Mouse (Mus musculus) ES-CJ7 (cell line): ENCODE results near the gene Crim1.

Experiments used
- DNase-seq: peaks from one replicate; pipeline ENCODE4 v3.0.0; 2011; ENCODE audit warnings: low read depth, low spot score

Gene Crim1

DNA sequence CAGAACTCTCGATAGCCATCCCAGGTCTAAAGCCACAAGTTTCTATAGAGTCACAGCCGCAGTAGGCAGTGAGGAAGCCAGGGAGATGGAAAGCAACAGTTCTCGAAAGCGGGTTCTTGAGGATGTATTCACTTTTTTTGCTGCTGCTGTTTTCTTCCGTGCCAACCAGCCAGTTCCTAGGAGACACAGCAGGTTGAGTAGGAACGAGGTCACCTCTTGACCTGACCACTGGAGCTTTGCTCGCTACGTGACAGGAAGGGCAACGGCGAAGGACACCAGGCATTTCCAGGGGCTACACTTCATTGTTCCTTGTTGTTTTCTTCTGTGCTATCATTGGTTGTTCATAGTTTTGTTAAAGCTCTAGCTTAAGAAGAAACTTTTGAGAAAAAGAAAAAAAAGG is 174.7 kb downstream of the Crim1 start:
- no peak for DNase-seq

DNA sequence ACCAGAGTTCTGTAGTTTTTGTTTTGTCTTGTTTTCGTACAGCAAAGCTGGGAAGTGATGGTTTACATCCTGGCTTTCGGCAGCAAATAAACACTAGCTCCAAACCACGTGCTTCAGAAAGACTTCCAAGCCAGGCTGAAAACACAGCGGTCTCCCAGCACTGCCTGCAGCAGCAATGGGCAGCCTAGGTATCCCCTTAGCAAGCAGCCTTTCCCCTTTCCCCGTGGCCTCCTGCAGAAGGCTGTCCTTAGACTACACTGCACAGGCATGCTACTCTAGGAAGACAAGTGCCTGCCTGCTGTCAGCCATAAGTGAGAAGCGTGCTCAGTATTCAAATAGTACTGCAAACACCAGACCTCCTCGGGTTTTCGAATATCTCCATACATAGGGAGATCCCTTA is 176.5 kb downstream of the Crim1 start:
- DNase-seq, result no peak

DNA sequence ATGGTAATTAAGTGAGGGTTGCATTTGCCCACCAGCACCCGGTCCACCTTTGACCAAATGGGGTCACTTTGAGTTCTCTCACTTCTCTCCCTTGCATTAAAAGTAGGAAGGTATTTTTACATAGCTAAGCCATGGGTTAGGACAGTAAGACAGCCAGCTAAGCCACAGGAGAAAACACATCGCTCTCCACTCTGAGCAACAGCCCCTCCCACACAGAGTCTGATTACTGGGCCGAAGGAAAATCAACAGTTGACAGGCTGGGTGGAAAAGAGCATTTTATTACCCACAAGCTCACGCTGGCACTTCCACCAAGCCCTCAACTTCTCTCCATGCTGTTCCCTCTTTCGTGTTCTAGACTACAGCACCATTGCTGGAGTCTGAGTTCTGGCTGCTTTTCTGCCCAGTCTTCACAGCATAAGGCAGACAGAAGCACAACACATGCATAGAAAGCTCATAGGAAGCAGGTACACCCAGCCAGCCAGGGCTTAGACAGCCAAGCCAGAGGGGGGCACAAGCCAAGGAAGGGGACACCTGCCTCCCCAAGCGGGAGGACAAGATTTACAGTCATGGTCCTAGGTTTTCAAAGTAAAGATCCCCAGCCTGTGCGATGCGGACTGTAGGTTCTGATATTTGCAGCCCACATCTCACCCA is 179.2 kb downstream of the Crim1 start:
- DNase-seq, result no peak

DNA sequence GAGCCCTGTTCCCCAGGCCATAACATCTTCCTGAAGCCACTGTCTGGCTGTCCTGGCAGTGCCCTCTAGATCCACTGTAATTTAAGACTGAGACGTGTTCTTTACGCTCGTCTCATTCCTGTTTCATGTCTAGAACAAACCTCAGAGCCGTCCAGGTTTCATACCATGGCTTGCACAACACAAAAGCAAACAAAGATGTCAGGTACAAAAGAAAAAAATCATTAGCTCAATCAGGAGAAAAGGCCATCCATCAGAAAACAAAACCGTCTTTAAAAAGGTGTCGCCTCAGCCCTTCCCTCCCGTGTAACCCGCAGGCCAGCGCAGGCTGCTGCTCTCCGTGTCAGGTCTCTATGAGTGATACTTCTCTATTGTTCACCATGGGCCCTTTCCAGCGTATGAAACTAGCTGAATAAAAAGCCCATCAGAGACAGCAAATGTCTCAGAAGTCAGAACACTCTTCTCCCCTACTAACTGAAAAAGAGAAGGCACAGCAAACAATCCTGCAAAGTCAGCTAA is 179.7 kb downstream of the Crim1 start:
- no peak for DNase-seq

DNA sequence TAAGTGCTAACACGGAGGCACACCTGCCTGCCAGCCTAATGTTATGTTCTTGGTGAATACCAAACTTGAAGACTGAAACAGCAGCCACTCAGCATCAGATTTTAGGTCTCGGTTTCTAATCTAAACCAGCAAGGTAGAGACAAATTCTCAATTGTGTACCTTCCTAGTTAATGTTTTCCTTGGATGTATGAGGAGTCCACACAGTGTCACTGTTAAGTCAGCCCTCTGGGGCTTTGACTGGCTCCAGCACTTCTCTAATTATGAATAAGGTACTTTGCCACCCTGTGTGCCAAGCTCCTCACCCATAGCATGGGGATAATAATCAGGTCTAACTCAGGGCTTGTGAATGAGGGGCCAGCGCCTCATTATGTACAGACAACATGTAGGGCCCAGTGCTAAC is 182.3 kb downstream of the Crim1 start:
- no peak for DNase-seq

DNA sequence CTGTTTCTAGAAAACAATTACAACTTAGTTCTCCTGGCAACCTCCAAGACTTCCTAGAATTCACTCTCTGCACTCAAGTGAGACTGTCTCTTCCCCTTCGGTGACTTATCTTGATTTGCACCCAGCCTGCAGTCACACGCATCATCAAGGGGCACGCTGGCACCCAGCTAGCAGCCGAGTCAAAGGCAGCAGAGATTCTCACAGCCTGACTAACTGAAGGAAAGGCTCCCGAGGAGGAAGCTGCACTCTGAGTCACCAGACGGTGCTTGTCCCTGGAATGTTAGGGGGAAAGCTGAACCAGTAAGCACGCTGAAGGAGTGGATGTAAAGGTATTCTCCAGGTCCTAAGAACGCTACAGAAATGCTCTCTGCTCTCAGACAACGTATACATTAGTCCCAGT is 187.6 kb downstream of the Crim1 start:
- no peak for DNase-seq

DNA sequence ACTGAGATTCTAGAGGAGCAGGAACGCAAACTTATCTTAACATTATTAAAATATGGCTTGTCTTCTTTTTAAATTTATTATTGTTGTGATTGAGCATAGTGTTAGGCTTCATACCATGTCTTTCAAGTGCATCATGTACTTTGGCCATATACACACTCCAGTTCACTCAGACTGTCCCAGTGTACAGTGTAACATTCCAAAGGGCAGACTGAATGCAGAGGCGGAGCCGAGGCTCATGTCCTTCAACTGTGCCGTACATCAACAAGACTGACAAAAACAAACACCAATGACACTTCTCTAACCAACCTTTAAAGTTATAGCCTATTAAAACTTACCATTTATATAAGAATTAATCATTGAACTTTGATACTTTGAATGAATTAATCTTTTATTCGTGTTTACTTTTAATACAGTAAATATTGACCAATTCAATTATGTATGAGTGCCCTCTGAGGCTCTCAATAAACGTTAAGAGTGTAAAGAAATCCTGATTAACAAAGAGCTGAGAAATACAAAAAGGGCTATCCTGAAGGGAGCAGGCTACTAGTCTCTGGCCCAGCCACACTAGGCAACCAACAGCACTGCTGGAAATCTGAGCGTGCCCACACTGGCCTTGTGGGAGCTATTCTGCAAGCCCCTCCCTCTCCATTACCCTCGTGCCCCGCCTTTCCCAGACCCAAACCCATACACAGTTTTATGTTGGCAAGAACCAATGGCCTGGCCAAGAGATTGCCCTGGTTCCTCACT is 188.2 kb downstream of the Crim1 start:
- no peak for DNase-seq

DNA sequence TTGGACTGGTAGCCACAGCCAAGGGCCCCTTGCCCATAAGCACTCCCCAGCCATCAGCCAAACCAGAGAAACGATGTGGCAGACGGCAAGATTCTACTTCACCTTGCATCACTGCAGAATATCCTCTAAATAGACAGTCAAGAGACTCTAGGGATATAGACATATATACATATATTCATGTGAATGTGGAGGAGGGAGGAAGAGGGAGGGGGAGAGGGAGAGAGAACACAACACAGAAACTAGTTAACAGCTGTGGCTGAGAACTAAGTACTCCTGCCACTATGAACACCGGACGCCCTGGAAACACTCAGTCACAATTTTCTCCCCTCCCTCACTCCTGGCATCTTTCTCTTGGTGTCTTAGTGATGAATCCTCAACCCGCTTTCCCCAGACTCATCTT is 189.5 kb downstream of the Crim1 start:
- no peak for DNase-seq

DNA sequence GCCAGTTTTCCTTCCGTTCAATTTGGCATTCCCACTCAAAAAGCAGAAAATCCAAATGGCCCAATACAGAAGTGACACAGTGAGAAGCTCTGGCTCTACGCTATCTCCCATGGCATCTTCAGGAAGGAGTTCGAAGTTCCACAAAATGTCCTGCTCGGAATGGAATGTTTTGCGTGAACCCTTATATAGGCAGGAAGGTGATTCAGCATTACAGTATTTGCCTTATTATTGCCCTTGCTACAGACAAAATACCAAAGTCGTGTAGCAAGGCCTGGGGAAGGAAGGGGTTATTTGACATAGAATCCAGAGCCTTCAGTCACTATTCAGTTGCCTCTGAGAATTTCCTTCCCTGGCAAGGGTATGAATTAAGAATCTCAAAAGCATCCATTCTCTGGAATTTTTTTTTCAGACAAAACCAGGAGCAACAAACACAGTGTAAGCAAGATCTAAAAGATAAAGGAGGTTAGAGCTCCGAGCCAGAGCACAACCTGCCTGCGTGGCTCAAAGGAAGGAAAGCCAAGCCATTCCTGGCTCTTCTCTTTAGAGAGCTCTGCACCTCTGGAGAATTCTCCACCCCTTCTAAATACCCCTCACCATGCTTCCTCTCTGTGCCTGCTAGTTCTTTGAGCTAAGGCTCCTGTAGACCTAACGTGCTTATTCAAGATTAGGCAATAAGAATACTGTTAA is 192.5 kb downstream of the Crim1 start:
- no peak for DNase-seq

DNA sequence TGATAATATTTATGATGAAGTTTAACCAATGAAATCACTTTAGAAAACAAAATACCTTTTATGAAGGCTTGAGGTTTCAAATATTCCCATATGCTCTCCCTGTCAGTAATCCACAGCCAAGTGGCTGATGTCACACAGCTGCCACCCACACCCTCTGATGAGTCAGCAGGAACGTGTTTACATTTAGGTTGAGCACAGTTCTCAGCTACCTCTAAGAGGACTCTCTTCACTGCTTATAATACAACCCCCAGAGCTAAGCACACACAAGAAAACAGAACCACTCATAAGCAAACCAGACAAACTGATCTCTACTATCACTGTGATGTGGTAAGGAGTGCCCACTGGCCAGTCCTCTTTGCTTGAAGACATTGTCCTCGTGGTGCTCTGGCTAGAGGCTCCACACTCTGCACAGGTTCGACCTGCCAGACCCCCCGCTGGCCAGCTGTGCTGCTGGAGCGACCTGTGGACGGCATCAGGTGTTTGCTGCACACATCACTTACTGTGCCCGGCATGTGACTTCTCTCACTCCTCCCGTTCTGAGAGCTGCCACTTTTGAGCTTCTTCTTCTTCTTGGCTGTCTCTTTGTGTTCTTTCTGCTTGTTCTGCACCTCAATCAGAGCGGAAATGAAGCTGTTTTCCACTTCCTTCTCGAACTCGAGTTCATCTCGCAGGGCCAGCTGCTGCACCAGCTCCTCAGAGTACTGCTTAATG is 200.2 kb downstream of the Crim1 start:
- no peak for DNase-seq

DNA sequence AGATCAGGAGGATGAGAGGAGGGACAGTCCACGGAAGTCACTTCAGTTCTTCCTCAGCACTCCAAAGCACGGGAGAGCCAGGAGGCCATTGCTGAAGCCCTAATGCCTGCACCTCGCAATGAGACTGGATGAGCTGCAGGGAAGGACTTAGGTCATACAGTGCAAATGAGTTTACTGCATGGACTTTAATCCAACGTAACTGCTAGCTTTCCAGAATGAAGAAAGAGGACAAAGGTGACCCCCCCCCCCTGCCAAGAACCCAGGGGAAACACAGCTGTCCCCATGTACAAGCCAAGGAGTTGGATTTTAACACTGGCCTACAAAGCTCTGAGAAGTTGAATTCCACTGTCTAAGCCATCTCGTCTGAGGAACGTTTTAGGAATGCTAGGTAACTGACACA is 201.3 kb downstream of the Crim1 start:
- no peak for DNase-seq

DNA sequence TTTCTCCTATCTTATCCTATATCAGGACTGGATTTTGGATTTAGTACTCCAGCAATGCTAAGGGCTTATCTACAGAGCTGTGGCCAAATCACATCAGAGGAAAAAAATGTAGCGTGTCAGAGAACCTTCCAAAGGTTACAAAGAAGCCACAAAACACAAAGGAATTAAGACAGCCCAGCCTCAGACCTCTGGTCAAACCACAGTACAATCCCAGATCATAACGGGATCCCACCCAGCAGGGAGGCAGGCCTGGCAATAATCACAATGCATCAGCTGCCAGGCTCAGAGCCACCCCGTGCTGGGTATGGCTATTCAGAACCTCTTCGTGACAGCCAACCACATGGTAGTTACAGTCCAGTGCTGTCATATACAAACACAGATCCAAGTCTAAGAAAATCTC is 201.7 kb downstream of the Crim1 start:
- DNase-seq, result no peak

DNA sequence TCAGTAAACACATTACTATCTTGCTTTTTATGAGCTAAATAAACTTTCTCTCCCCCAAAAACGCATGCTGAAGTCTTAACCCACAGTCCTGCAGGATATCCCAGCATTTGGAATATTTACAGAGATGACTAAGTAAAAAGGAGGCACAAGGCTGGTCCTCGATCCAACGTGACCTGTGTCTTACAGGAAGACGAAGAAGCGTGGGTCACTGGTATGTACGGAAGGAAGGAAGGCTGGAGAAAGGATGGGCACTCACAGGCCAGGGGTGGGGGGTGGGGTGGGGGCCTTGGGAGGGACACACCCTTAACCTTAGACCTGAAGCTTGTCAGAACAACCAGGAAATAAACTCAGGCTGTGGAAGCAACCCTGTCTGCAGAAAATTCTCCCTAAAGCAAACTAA is 202.1 kb downstream of the Crim1 start:
- DNase-seq, result no peak

DNA sequence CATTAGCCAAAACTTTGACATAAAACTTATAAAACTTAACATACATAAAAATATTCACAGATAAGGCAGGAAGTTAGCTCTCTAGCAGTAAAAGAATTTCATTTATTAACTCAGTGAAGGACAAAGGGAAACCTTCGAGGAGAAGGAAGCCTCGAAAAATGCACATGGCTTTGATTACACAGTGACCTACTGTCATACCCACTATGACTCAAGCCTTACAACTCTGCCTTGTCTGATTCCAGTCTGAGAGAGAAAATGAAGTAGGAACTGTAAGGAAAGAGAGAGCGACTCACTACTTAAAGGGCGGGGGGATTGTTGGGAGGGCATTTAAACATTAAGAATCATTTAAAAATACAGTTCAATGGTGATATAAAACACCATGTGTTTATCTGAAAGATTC is 203.2 kb downstream of the Crim1 start:
- DNase-seq, result no peak

DNA sequence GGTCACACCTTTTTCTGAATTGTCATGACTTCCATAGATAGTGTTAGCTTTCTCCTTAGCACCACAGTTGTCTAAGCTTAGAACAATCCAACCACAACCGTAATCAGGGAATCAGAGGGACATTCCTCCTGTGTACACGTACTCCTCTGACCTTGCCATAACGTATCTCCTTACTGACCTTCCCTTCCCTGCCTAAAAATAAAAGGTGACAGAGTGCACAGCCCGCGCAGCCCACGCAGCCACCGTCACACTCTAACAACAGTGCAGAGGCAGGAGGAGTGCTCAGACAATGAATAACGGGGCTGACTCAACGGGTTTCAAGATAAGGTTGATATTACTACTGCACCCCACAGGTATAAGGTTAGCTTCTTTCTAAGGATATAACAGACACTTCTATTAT is 203.8 kb downstream of the Crim1 start:
- no peak for DNase-seq

DNA sequence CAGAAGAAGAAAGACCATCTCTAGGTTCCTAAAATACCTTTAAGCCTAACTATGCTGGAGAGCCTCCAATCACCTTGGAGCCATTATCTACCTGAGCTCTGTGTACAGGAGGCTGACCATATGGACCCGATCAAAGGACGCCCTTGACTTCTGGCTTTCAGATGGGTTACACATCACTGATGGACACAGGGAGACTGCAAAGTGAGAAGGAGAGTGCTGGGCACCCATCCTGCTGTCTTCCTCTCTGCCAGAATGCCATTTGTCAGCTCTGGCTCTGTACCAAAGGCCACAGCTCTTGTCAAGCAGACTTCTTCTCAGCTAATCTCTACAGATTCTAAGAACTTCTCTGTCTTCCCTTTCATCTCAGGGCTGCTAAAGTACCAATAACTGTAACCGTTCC is 205.3 kb downstream of the Crim1 start:
- no peak for DNase-seq

DNA sequence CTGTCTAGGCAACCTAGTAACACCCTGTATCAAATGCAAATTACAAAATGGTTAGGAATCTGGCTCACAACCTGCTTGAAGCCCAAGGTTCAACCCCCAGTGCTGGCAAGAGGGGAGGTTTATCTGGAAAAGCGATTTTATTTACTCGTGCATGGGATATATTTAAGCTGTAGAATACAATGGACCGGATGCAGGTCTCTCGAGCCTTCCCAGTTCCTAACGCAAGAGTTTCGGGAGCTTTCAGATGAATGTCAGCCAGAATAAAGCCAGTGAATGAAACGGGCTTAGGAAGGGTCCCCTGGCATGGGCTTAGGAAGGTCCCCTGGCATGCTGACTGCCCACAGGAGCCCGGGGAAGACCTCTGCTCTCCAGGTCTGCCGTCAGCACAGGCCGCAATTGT is 206.8 kb downstream of the Crim1 start:
- no peak for DNase-seq

DNA sequence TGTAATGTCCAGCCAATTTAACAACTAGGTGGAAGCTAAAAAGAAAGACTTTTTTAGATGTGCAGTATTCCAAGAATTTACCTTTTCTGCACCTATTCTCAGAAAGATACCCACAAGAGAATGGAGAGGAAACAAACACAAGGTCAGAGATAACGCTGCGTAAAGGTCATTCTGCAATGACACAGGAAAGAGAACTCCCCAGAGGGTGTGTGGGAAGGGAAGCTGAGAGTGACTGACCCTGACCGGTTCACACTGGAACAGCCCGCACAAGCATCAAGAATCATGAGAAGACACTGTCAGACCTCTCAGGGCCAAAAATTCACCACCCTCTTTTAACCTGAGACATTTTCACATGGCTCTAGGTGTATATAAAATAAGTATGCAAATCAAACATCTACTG is 207.5 kb downstream of the Crim1 start:
- DNase-seq, result peak; percentile 69

DNA sequence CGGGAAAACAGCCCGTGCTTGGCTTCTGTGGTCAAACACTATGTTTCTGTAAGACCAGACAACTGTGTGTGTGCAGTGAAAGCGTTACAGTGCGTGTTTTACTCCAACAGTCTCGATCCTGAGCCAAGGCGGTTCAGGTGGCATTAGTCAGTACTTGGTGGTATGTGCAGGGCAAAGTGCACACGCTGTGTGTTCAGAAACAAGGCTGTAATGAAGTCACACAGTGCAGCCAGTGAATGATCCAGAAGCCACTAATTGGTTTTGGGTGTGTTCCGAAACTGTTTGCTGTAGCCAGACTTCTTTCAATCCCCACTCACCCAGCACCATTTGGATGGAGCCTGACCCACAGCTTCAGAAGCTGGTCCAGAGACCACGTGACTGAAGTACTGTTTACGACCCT is 208.3 kb downstream of the Crim1 start:
- DNase-seq, result no peak

DNA sequence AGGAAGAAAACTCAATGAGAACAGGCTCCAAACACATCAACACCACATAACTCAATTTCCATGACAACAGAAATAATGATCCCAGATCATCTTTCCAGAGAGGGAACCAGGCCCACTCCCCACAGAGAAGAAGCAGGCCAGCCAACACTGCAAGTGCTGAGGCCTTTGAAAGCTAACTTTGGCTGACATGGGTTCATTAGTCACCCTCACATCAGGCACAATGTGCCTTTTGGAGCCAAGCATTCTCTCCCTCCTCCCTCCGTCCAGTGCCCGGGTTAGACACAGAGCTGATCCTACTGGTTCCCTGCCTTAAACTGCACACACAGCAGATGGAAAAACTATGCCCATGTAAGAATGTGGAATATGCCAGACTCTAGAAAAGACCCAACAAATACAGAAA is 209.9 kb downstream of the Crim1 start:
- DNase-seq, result no peak

DNA sequence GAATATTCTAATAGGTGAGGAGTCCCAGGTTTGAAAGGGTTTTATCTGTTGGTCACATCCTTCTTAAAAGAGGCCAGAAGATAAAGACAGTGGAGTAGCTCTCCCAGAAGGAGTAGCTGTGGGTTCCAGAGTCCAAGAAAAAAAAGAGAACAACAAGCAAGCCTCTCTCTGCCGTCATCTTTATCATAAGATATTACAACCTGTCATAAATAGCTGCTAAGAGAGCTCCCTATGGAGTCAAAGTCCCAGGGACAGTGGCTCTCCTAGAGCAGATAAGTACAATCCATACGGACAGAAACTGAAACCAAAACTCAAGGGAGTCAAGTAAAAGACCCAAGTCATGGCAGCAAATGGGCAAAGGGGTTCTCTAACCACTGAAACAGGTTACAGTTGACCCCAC is 215.2 kb downstream of the Crim1 start:
- DNase-seq, result no peak
